Mouse (Mus musculus) intestine, embryonic 14.5 days (tissue): ENCODE measurements at regions not wholly inside any gene's neighbourhood (a gene's known extent, or its start where the extent isn't known, plus 50 kb on each side); places are given as distances from the start of the nearest gene placed in this dataset.

Experiments used
- ATAC-seq: fragments of 200-750 bp; cut with Nextera tagmentation; replicated peaks from 2 replicates; pipeline ENCODE4 v1.8.0; 2017; ENCODE audit warnings: low read depth, moderate number of reproducible peaks, moderate TSS enrichment, moderate library complexity; ENCODE audit not compliant: low FRiP score, low TSS enrichment
- DNase-seq: peaks from one replicate; pipeline ENCODE4 v3.0.0-alpha.2; 2018; ENCODE audit warnings: low spot score
- H3K27ac ChIP-seq: fragments of 300-500 bp; sonication (generic); 2 replicates; pipeline ENCODE4 v1.5.1; 2014; ENCODE audit warnings: low read depth, mild to moderate bottlenecking, control low read depth
- H3K27me3 ChIP-seq: fragments of 300-500 bp; sonication (generic); replicated peaks from 2 replicates; pipeline ENCODE4 v1.6.1; 2014; ENCODE audit warnings: low read length, control low read depth; ENCODE audit not compliant: control insufficient read depth, insufficient read depth
- H3K36me3 ChIP-seq: fragments of 300-500 bp; sonication (generic); 2 replicates; pipeline ENCODE4 v1.6.1; 2014; ENCODE audit warnings: low read length, control low read depth; ENCODE audit not compliant: control insufficient read depth, insufficient read depth
- H3K4me1 ChIP-seq: fragments of 300-500 bp; sonication (generic); replicated peaks from 2 replicates; pipeline ENCODE4 v1.6.1; 2014; ENCODE audit warnings: low read length, control low read depth, mixed read lengths; ENCODE audit not compliant: control insufficient read depth, insufficient read depth
- H3K4me2 ChIP-seq: fragments of 300-500 bp; sonication (generic); 2 replicates; pipeline ENCODE4 v1.6.1; 2014; ENCODE audit warnings: low read length
- H3K4me3 ChIP-seq: fragments of 300-500 bp; sonication (generic); 2 replicates; pipeline ENCODE4 v1.5.1; 2014; ENCODE audit warnings: low read depth, low read length, control low read depth, mixed read lengths
- H3K9ac ChIP-seq: fragments of 300-500 bp; sonication (generic); 2 replicates; pipeline ENCODE4 v1.6.1; 2014; ENCODE audit warnings: mild to moderate bottlenecking, low read length
- H3K9me3 ChIP-seq: fragments of 300-500 bp; sonication (generic); 2 replicates; pipeline ENCODE4 v1.6.1; 2016; ENCODE audit warnings: low read length, control low read depth; ENCODE audit not compliant: control insufficient read depth
- WGBS: fragments of 180-500 bp; shearing (Covaris S2); extraction: QIAGEN DNeasy Blood & Tissue Kit; methylation state at CpG from one replicate; pipeline ENCODE4 v1.1.7; 2014; 5-methylcytosine and 5-hydroxymethylcytosine counted together

- WGBS = 77% methylated on average over 18 of the region's 18 CpGs
- Histone ChIP-seq H3K4me3 (no peak overlapping the region), H3K27ac (no peak overlapping the region), H3K27me3 (no peaks in the 10 kb centered on the region), H3K9me3 (peaks cover 6% of the 10 kb centered on the region; the same call in 1 of the 2 replicates), H3K4me1 (no peaks in the 10 kb centered on the region), H3K36me3 (no peaks in the 10 kb centered on the region), H3K4me2 (no peak overlapping the region), H3K9ac (no peak overlapping the region)
- no peak for DNase-seq
- ATAC-seq = no peak
These were observed 300.3 kb downstream of the Abcc12 start for GRCm38 (mm10) chr8:86280093-86280721.

- Histone ChIP-seq H3K4me3 (no peak overlapping the region), H3K9ac (no peak overlapping the region), H3K4me1 (no peaks in the 10 kb centered on the region), H3K27me3 (no peaks in the 10 kb centered on the region), H3K27ac (no peak overlapping the region), H3K36me3 (no peaks in the 10 kb centered on the region), H3K4me2 (no peak overlapping the region), H3K9me3 (no peaks in the 10 kb centered on the region)
- 59% methylated on average over 4 of the region's 4 CpGs for WGBS
- ATAC-seq = no peak
- DNase-seq = no peak
These were observed 304.8 kb downstream of the Abcc12 start for GRCm38 (mm10) chr8:86275699-86276098.

GRCm38 (mm10) chr8:86273811-86274210, 306.7 kb downstream of the Abcc12 start:
- H3K9me3 ChIP-seq = no peaks in the 10 kb centered on the region
- no peak overlapping the region for H3K27ac ChIP-seq
- no peak overlapping the region for H3K9ac ChIP-seq
- no peak overlapping the region for H3K4me3 ChIP-seq
- no peaks in the 10 kb centered on the region for H3K27me3 ChIP-seq
- DNase-seq (no peak), ATAC-seq (no peak)
- WGBS = 42% methylated on average over 3 of the region's 3 CpGs
- no peak overlapping the region for H3K4me2 ChIP-seq
- H3K36me3 ChIP-seq = no peaks in the 10 kb centered on the region
- no peaks in the 10 kb centered on the region for H3K4me1 ChIP-seq

- ATAC-seq (no peak), DNase-seq (no peak)
- Histone ChIP-seq H3K4me3 (no peak overlapping the region), H3K9ac (no peak overlapping the region), H3K27me3 (no peaks in the 10 kb centered on the region), H3K9me3 (no peaks in the 10 kb centered on the region), H3K4me1 (no peaks in the 10 kb centered on the region), H3K4me2 (no peak overlapping the region), H3K36me3 (no peaks in the 10 kb centered on the region), H3K27ac (no peak overlapping the region)
- WGBS = 21% methylated on average over 1 of the region's 1 CpGs
These were observed 307.9 kb downstream of the Abcc12 start for GRCm38 (mm10) chr8:86272626-86273025.

- H3K36me3 ChIP-seq = no peaks in the 10 kb centered on the region
- H3K9me3 ChIP-seq = no peaks in the 10 kb centered on the region
- no peaks in the 10 kb centered on the region for H3K4me1 ChIP-seq
- no peak overlapping the region for H3K4me3 ChIP-seq
- H3K27ac ChIP-seq = no peak overlapping the region
- no peak for DNase-seq
- H3K27me3 ChIP-seq = no peaks in the 10 kb centered on the region
- H3K9ac ChIP-seq = no peak overlapping the region
- ATAC-seq = no peak
- WGBS = 91% methylated on average over 6 of the region's 6 CpGs
- no peak overlapping the region for H3K4me2 ChIP-seq
These were observed 309.0 kb downstream of the Abcc12 start for GRCm38 (mm10) chr8:86271477-86271876.

GRCm38 (mm10) chr8:86258011-86258410, 322.5 kb downstream of the Abcc12 start:
- H3K27ac ChIP-seq = no peak overlapping the region
- no peaks in the 10 kb centered on the region for H3K9me3 ChIP-seq
- WGBS = 92% methylated on average over 5 of the region's 5 CpGs
- no peak overlapping the region for H3K4me2 ChIP-seq
- H3K9ac ChIP-seq = no peak overlapping the region
- no peak overlapping the region for H3K4me3 ChIP-seq
- H3K27me3 ChIP-seq = no peaks in the 10 kb centered on the region
- no peaks in the 10 kb centered on the region for H3K4me1 ChIP-seq
- no peak for DNase-seq
- no peaks in the 10 kb centered on the region for H3K36me3 ChIP-seq
- no peak for ATAC-seq

GRCm38 (mm10) chr8:86255431-86255830, 325.1 kb downstream of the Abcc12 start:
- H3K9me3 ChIP-seq = no peaks in the 10 kb centered on the region
- DNase-seq (no peak), ATAC-seq (no peak)
- no peaks in the 10 kb centered on the region for H3K4me1 ChIP-seq
- no peaks in the 10 kb centered on the region for H3K36me3 ChIP-seq
- H3K4me2 ChIP-seq = no peak overlapping the region
- no peak overlapping the region for H3K9ac ChIP-seq
- no peaks in the 10 kb centered on the region for H3K27me3 ChIP-seq
- H3K4me3 ChIP-seq = no peak overlapping the region
- no peak overlapping the region for H3K27ac ChIP-seq

- no peak for ATAC-seq
- DNase-seq = no peak
- WGBS = 73% methylated on average over 1 of the region's 1 CpGs
These were observed 325.8 kb downstream of the Abcc12 start for GRCm38 (mm10) chr8:86254680-86255079.

GRCm38 (mm10) chr8:86252696-86253355, 327.7 kb downstream of the Abcc12 start:
- H3K4me3 ChIP-seq = no peak overlapping the region
- no peaks in the 10 kb centered on the region for H3K27me3 ChIP-seq
- H3K4me2 ChIP-seq = no peak overlapping the region
- ATAC-seq (no peak), DNase-seq (no peak)
- H3K9ac ChIP-seq = no peak overlapping the region
- no peaks in the 10 kb centered on the region for H3K4me1 ChIP-seq
- H3K9me3 ChIP-seq = no peaks in the 10 kb centered on the region
- 70% methylated on average over 4 of the region's 4 CpGs for WGBS
- H3K36me3 ChIP-seq = no peaks in the 10 kb centered on the region
- H3K27ac ChIP-seq = no peak overlapping the region

More at GRCm38 (mm10) chr8:86254680-86255079, 325.8 kb downstream of the Abcc12 start:
- no peaks in the 10 kb centered on the region for H3K9me3 ChIP-seq
- no peaks in the 10 kb centered on the region for H3K27me3 ChIP-seq
- no peak overlapping the region for H3K4me3 ChIP-seq
- no peak overlapping the region for H3K9ac ChIP-seq
- no peaks in the 10 kb centered on the region for H3K4me1 ChIP-seq
- H3K36me3 ChIP-seq = no peaks in the 10 kb centered on the region
- no peak overlapping the region for H3K27ac ChIP-seq
- H3K4me2 ChIP-seq = no peak overlapping the region
